Mouse (Mus musculus): ENCODE results near the gene Tmem184a.

The Tmem184a gene

DNA sequence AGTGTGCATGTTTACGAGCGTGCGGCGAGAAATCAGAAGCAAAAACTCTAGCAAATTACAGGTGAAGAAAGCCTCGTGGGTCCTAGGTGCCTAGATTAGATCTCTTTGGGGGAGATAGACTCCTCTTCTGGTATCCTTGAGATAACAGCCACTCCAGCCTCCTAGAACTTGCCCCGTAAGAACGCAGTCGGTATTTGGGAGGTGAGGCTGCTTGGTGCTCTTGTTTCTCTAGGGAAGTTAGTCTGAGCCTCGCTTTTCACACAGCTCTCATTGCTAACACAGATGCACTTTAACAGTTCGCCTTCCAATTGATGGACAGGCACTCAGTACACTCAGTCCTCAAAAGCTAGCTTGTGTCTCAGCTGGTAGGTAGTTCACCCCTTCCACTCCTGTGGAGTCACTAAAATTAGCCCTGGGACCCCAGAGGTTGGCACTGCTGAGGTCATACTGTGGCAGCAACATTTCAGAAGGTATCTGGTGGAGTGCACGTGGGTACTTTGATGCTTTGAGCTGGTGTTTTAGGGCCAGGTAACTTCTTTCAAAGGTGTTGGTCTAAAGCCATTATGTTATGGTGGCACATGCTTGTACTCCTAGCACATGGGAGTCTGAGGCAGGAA is 27.4 kb downstream of the Tmem184a start:
- DNase-seq, result no peak

DNA sequence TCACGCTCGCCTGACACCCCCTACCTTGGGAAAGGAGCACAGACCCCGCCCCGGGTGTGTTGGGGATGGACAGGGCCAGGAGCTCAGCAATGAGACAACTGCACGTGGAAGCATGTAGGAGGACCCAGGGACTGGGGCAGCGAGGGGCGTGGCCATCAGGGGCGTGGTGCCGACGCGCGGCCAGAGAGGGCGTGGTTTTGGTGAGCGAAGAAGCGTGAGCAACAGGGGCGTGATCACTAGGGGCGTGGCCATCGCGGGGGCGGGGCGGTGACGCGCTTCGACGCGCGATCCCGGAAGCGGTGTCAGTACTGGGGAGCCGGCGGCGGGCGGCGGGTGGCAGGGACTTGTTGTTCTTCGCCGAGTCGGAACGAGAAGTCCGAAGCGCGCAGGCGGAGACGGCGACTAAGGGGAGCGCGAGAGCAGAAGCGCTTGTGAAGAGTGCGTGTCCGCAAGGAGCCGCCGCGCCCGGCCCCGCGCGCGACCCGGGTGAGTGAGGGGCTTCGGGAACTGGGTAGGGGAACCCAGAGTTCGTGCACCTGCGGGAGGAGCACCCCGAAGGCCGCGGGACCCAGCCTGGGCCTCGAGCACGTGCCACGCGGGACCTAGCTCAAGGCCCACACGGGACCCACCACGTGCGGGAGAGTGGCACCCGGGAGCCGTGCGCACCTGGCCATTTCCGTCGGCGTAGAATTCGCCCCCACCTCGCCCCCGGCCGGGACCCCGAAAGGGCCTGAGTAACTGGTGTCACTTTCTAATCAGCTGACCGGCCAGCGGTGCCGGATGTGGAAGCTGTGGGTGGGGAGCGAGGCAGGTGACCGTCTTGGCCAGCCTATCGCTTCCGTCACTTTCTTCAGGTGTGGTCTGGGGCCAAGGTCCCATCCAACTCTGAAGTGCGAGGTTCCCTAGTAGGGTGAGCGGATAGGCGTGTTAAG is 28.2 kb downstream of the Tmem184a start, which contains the start of gene Mafk:
Gene Mafk, plus strand, starts transcription at position 287 of the 932 bp plus-strand sequence.
- DNase-seq, result peak; percentile 99

DNA sequence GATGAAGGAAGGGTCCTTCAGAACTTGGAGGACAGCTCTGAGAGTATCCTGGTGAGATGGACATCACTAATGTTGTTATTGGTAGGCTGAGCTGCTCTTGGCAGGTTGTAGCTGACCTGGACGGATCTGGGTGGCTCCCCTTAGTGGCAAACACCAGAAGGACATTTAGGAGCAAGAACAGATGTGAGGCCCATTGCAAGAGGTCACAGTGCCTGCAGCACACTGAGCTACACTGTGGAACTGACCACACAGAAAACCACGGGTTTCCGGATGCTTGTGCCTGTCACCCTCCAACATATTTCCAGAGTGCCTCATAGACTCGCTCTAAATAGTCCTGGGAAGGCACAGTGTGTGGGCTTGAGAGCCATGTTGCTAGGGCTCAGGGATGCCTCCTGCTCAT is 30.3 kb downstream of the Tmem184a start:
- DNase-seq, result no peak

DNA sequence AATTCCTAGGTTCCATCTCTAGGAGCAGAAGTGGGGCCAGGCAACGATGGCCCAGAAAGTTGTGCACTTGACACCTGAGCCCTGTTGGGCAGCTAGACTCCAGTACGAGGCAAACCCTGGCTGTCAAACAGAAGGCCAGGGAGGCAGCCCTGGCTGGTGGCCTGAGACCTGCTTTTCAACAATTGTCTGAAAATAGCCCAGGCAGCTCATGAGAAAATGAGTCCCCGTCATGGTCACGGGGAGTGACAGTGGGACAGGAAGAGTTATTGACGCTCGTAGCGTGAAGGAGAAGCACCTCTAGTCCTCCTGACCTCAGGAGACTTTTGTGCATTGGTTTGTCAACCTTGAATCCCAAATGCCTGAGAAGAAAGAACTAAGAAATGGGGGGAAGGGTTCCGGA is 38.3 kb downstream of the Tmem184a start:
- no peak for DNase-seq

DNA sequence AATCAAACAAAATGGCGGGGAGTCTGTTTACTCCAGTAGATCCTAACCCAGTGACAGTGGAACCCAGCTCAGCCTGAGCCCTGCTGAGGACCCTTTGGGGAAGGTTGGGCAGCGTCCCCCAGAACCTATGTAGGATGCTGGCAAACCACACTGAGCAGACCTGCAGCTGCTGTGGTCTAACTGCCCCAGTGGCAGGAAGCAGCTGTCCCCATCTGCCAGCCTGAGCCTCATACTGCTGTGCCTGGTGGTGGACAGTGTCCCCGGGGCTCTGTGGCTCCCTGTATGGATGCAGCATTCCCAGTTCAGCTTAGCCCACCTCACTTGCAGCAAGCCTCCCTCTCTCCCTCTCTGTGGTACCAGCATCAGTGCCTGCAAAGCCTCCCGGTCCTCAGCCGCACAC is 42.8 kb downstream of the Tmem184a start:
- DNase-seq, result no peak

DNA sequence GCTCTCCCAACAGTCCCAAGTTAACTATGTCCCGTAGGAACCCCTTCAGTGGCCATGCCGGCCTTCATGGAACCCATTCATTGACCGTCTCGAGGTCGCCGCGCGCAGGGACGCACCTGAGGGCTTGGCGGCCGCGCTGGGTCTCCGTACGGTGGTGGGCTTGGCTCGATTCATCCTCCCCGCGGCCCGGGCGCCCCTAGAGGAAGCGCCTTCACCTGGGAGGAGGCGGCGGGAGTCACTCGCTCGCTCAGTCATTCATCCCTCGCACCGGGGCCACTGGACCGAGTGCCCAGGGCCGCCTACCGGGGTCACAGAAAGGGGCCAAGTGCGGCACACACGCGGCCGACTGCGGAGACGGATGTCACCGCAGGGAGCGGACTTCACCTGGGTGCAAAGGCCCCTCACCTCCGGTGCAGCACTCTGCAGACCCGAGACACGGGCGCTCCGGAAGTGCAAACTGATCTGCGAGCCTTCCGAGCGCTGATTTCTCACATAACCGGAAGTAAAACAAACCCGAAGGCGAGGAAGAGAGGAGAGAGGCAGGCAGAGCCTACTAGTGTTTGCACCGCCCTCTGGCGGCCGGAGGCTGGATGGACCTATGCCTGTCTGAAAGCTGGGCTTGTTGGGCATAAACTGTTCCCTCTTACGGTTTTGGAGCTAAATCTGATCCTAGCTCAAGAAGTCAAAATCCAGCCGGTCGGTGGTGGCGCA is 44.3 kb downstream of the Tmem184a start, which contains the start of gene Ints1:
Gene Ints1, minus strand, starts transcription at position 459 of the 711 bp plus-strand sequence.
- DNase-seq, result peak; percentile 97

DNA sequence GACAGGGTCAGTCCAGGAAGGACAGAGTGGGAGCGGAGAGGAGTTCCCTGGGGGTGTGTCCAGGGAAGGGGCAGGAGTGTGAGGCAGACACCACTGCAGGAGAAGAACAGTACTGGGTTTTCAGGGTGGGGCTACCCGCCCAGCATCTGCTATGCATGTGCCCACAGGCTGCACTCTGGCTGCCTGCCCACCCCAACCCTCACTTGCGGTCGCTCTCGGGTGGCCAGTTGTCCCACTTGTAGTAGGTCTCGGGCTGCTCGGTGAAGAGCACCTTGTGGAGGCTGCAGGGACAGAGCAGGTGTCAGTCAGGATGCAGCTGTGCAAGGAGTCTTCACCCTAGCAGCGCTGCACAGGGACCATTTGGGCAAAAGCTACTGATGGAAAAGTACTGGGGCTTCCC is 51.5 kb downstream of the Tmem184a start:
- no peak for DNase-seq

DNA sequence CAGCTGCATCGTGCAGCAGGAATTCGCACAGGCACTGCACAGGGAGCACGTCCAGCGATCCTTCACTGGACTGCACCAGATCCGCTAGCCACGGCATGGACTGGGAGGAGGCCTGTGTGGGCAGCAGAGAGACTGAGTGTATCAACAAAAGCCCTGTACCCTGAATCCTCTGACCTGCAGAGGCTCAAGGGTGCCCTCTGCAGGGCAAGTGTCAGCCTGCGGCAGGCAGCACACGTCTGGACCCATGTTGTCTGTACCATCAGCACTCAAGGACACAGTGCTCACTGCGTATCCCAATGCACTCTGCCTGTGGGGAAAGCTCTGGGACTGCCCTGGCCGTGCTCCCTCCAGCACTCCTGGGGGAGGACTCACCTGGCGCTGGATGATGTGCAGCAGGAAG is 55.4 kb downstream of the Tmem184a start:
- DNase-seq, result no peak

DNA sequence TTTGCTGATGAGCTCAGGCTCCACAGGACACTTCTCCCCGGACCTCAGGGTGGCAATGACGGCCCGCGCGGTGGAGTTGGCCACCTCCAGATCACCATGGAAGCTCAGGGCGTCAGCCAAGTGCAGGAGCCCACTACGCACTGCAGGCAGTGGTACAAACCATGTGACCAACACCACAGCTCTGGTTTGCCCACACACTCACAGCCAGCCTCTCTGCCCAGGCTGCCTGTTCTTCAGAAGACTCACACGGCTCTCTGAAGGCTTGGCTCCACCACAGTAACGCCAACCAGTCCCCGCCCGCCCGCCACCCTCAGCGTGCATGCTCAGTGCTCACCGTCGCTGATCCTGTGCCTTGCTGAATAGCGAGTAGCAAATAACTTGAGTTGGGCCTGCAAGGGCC is 61.6 kb downstream of the Tmem184a start:
- DNase-seq, result no peak

DNA sequence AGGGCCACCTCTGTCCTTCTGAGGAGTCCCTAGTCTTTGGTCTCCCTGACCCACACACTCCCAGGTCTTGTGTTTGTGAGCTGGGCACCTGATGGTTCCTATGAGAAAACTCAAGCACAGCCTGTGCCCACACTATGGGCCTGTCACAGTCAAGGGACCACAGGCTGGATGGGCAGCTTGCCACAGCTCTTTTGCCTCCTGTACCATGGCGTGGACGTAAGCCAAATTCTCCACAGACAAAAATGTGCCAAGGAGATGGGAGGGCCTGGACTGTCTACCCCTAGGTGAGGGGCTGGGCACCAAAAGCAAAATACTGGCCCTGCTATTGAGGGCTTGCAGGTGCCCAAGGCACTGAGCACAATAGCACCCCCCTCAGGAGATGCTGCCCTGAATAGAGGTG is 63.1 kb downstream of the Tmem184a start:
- no peak for DNase-seq

DNA sequence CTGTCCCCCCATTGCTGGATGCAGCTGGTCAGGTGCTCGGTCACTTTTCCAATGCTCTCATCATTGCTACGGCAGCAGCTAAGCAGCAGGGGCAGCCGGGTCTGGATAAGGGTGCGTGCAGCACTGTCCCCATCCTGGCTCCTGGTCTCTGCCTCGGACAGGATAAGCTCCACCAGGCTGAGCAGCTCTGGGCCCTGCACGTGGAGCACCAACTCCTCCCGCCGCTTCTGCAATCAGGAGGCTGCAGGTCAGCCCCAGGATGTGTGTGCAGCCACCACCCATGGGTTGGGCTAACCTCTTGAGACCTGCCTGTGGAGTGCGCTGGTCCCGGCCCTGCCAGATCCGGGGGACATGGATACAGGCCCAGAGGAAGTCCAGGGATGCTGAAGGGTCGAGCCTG is 63.6 kb downstream of the Tmem184a start:
- no peak for DNase-seq

DNA sequence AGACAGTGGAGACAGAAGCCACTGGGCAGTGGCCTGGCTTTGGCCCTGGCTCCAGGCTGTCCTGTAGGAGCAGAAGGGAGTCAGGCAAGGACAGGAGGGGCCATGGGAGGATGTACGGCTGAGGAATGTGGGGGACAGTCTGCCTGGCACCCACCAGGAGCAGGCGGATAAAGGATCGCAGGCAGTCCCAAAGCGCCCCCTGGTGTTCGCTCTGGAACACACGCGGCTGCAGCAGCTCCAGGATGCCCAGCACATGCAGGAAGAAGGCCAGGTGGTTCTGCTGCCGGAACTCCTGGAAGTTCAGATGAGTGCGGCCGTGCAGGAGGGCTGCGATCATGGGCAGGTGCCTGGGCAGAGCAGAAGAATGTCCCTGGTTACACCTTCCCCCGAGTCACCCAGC is 65.0 kb downstream of the Tmem184a start:
- peak; percentile 57 for DNase-seq

Data from kidney, postnatal 14 days (tissue).